Mouse (Mus musculus): ENCODE measurements around the gene Rnf144a.

Rnf144a gene

GRCm38 (mm10) chr12:26411841-26412450 is 3.1 kb downstream of the Rnf144a start:
- DNase-seq (ENCODE audit: inconsistent age in 2 of 2, low spot score in 1 of 2), result no peak

- no peak for DNase-seq (ENCODE audit: inconsistent age in 2 of 2, low spot score in 1 of 2)
Observed at GRCm38 (mm10) chr12:26410443-26410842, 4.6 kb downstream of the Rnf144a start.

GRCm38 (mm10) chr12:26408707-26409106 is 6.3 kb downstream of the Rnf144a start:
- no peak for DNase-seq (ENCODE audit: inconsistent age in 2 of 2, low spot score in 1 of 2)

GRCm38 (mm10) chr12:26404781-26405702 is 10.0 kb downstream of the Rnf144a start:
- DNase-seq (ENCODE audit: inconsistent age in 2 of 2, low spot score in 1 of 2), result peak; percentile 68 to 87

- peak; percentile 45 to 79 for DNase-seq (ENCODE audit: inconsistent age in 2 of 2, low spot score in 1 of 2)
Observed at GRCm38 (mm10) chr12:26403372-26404125, 11.5 kb downstream of the Rnf144a start.

- DNase-seq (ENCODE audit: inconsistent age in 2 of 2, low spot score in 1 of 2), result peak in 1 of 2 experiments; percentile 77
Observed at GRCm38 (mm10) chr12:26401696-26402470, 13.2 kb downstream of the Rnf144a start.

GRCm38 (mm10) chr12:26401254-26401653 is 13.8 kb downstream of the Rnf144a start:
- DNase-seq (ENCODE audit: inconsistent age in 2 of 2, low spot score in 1 of 2), result peak in 1 of 2 experiments; percentile 43

GRCm38 (mm10) chr12:26400762-26401161 is 14.3 kb downstream of the Rnf144a start:
- DNase-seq (ENCODE audit: inconsistent age in 2 of 2, low spot score in 1 of 2), result no peak

GRCm38 (mm10) chr12:26399391-26399790 is 15.7 kb downstream of the Rnf144a start:
- no peak for DNase-seq (ENCODE audit: inconsistent age in 2 of 2, low spot score in 1 of 2)

- peak in 1 of 2 experiments; percentile 70 for DNase-seq (ENCODE audit: inconsistent age in 2 of 2, low spot score in 1 of 2)
Observed at GRCm38 (mm10) chr12:26398597-26398996, 16.5 kb downstream of the Rnf144a start.

GRCm38 (mm10) chr12:26394485-26395470 is 20.3 kb downstream of the Rnf144a start:
- DNase-seq (ENCODE audit: inconsistent age in 2 of 2, low spot score in 1 of 2), result no peak

- DNase-seq (ENCODE audit: inconsistent age in 2 of 2, low spot score in 1 of 2), result no peak
Observed at GRCm38 (mm10) chr12:26393291-26393690, 21.8 kb downstream of the Rnf144a start.

- peak in 1 of 2 experiments; percentile 55 for DNase-seq (ENCODE audit: inconsistent age in 2 of 2, low spot score in 1 of 2)
Observed at GRCm38 (mm10) chr12:26391162-26391561, 23.9 kb downstream of the Rnf144a start.

GRCm38 (mm10) chr12:26387523-26387922 is 27.5 kb downstream of the Rnf144a start:
- no peak for DNase-seq (ENCODE audit: inconsistent age in 2 of 2, low spot score in 1 of 2)

GRCm38 (mm10) chr12:26386947-26387346 is 28.1 kb downstream of the Rnf144a start:
- no peak for DNase-seq (ENCODE audit: inconsistent age in 2 of 2, low spot score in 1 of 2)

- DNase-seq (ENCODE audit: inconsistent age in 2 of 2, low spot score in 1 of 2), result no peak
Observed at GRCm38 (mm10) chr12:26386189-26386588, 28.9 kb downstream of the Rnf144a start.

- DNase-seq (ENCODE audit: inconsistent age in 2 of 2, low spot score in 1 of 2), result no peak
Observed at GRCm38 (mm10) chr12:26385735-26386134, 29.3 kb downstream of the Rnf144a start.

GRCm38 (mm10) chr12:26381730-26382129 is 33.3 kb downstream of the Rnf144a start:
- DNase-seq (ENCODE audit: inconsistent age in 2 of 2, low spot score in 1 of 2), result no peak

- no peak for DNase-seq (ENCODE audit: inconsistent age in 2 of 2, low spot score in 1 of 2)
Observed at GRCm38 (mm10) chr12:26379797-26380196, 35.3 kb downstream of the Rnf144a start.
